Mouse (Mus musculus) left cerebral cortex, adult 2 months (tissue): ENCODE data around the gene Myocd. TPM values are rescaled to one million over a fixed set of nuclear protein-coding genes. Genes with fewer than 3 reads are reported as not detected.

ENCODE experiments used
- DNase-seq, 2 experiments: peaks; one replicate each; pipeline ENCODE4 v3.0.0; 2021 to 2022; ENCODE audit warnings: low spot score in 2 of 2, mixed read lengths in 1 of 2; ENCODE audit errors: extremely low spot score in 1 of 2
- H3K27ac ChIP-seq: fragments of 200-600 bp; 2 replicates; pipeline ENCODE4 v1.8.1; 2022
- H3K4me3 ChIP-seq: fragments of 200-600 bp; 2 replicates; pipeline ENCODE4 v1.8.1; 2022
- CTCF ChIP-seq: fragments of 200-600 bp; IDR thresholded peaks from 2 replicates; pipeline ENCODE4 v1.8.1; 2022; ENCODE audit warnings: antibody characterized with exemption, mild to moderate bottlenecking, moderate library complexity
- intact Hi-C: fragments of 180-260 bp; cut with DNase I; formaldehyde crosslinking; loops from one replicate; pipeline ENCODE4 v1.15.1; 2025
- total RNA-seq, 2 experiments: library from RNA; stranded (reverse); gene quantifications; 2 replicates each; pipeline ENCODE4 v1.2.3; 2021

Gene Myocd
- total RNA-seq, 2 experiments from 2014 or later = 0.26 to 0.36 TPM

- Histone ChIP-seq H3K27ac (no peak overlapping the region), H3K4me3 (no peak overlapping the region)
- DNase-seq = no peak
- intact Hi-C loops = no loop called here
- no peak for TF ChIP-seq CTCF
Observed at GRCm38 (mm10) chr11:65211701-65212100, 58.1 kb downstream of the Myocd start.

GRCm38 (mm10) chr11:65209441-65209840, 60.3 kb downstream of the Myocd start:
- intact Hi-C loops = no loop called here
- H3K27ac ChIP-seq = no peak overlapping the region
- DNase-seq = no peak
- TF ChIP-seq CTCF = no peak
- no peak overlapping the region for H3K4me3 ChIP-seq

GRCm38 (mm10) chr11:65205306-65205705, 64.5 kb downstream of the Myocd start:
- H3K27ac ChIP-seq = no peak overlapping the region
- DNase-seq = no peak
- intact Hi-C loops = no loop called here
- H3K4me3 ChIP-seq = no peak overlapping the region
- TF ChIP-seq CTCF = no peak

GRCm38 (mm10) chr11:65204651-65205050, 65.1 kb downstream of the Myocd start:
- no peak for TF ChIP-seq CTCF
- Histone ChIP-seq H3K4me3 (no peak overlapping the region), H3K27ac (no peak overlapping the region)
- no peak for DNase-seq
- intact Hi-C loops = no loop called here

GRCm38 (mm10) chr11:65203020-65203419, 66.8 kb downstream of the Myocd start:
- intact Hi-C loops = no loop called here
- DNase-seq = no peak
- peak; percentile 33 for TF ChIP-seq CTCF

GRCm38 (mm10) chr11:65202236-65202635, 67.6 kb downstream of the Myocd start:
- DNase-seq = no peak
- intact Hi-C loops = no loop called here
- H3K4me3 ChIP-seq = no peak overlapping the region
- H3K27ac ChIP-seq = no peak overlapping the region
- TF ChIP-seq CTCF = no peak

More at GRCm38 (mm10) chr11:65203020-65203419, 66.8 kb downstream of the Myocd start:
- Histone ChIP-seq H3K4me3 (no peak overlapping the region), H3K27ac (no peak overlapping the region)

GRCm38 (mm10) chr11:65198026-65198425, 71.8 kb downstream of the Myocd start:
- no peak for TF ChIP-seq CTCF
- no peak for DNase-seq
- H3K27ac ChIP-seq = no peak overlapping the region
- no peak overlapping the region for H3K4me3 ChIP-seq
- intact Hi-C loops = loop anchor here (5.0 kb wide), 1 partner anchor 69 kb away; the partner anchor contains the start of gene Myocd

- intact Hi-C loops = loop anchor here (1.0 to 5.0 kb wide), 3 partner anchors 70 to 482 kb away; partner anchors contain the start of gene Myocd
- TF ChIP-seq CTCF = peak; percentile 98
- Histone ChIP-seq H3K27ac (no peak overlapping the region), H3K4me3 (no peak overlapping the region)
- peak; percentile 73 to 84 for DNase-seq
Observed at GRCm38 (mm10) chr11:65197280-65197679, 72.5 kb downstream of the Myocd start.

- TF ChIP-seq CTCF = no peak
- intact Hi-C loops = no loop called here
- DNase-seq = no peak
- Histone ChIP-seq H3K27ac (no peak overlapping the region), H3K4me3 (no peak overlapping the region)
Observed at GRCm38 (mm10) chr11:65186974-65187373, 82.8 kb downstream of the Myocd start.

- Histone ChIP-seq H3K27ac (no peak overlapping the region), H3K4me3 (no peak overlapping the region)
- intact Hi-C loops = no loop called here
- TF ChIP-seq CTCF = no peak
- DNase-seq = no peak
Observed at GRCm38 (mm10) chr11:65185114-65185513, 84.7 kb downstream of the Myocd start.

GRCm38 (mm10) chr11:65170121-65170750, 99.6 kb downstream of the Myocd start:
- Histone ChIP-seq H3K27ac (no peak overlapping the region), H3K4me3 (no peak overlapping the region)
- intact Hi-C loops = no loop called here
- no peak for TF ChIP-seq CTCF
- no peak for DNase-seq

GRCm38 (mm10) chr11:65162767-65163120, 107.0 kb downstream of the Myocd start, which contains the start of gene Arhgap44:
TSS of gene Arhgap44 (minus strand) at chr11:65162961.
- no peak for TF ChIP-seq CTCF
- intact Hi-C loops = no loop called here
- H3K27ac ChIP-seq = peak within 1 kb of the TSS; percentile 91
- DNase-seq = peak; percentile 78 to 79
- H3K4me3 ChIP-seq = peak within 1 kb of the TSS; percentile 95
